Mouse (Mus musculus) bone marrow, adult 2 months (tissue): ENCODE measurements around the gene Stpg4.

Experiments
- CTCF ChIP-seq: fragments of 200-500 bp; IDR thresholded peaks from 2 replicates; pipeline ENCODE4 v1.5.1; 2011; ENCODE audit warnings: low read length, control low read depth; ENCODE audit not compliant: control insufficient read depth, insufficient read depth
- POLR2A ChIP-seq: fragments of 200-500 bp; IDR thresholded peaks from 2 replicates; pipeline ENCODE4 v1.6.1; 2011; ENCODE audit warnings: low read depth, mild to moderate bottlenecking, control low read depth, low read length, borderline replicate concordance; ENCODE audit not compliant: control insufficient read depth

- no peak for TF ChIP-seq POLR2A
- no peak for TF ChIP-seq CTCF
Measured at GRCm38 (mm10) chr17:87356261-87356660, 71.3 kb downstream of the Stpg4 start.
